Mouse (Mus musculus) hindbrain, embryonic 16.5 days (tissue): ENCODE data around the gene Asb2. TPM values are rescaled to one million over a fixed set of nuclear protein-coding genes. Genes with fewer than 3 reads are reported as not detected.

ENCODE experiments used
- ATAC-seq: fragments of 200-750 bp; cut with Nextera tagmentation; 2 replicates; pipeline ENCODE4 v1.8.0; 2017; ENCODE audit warnings: moderate TSS enrichment, moderate library complexity
- H3K27ac ChIP-seq: fragments of 300-500 bp; sonication (generic); 2 replicates; pipeline ENCODE4 v1.5.1; 2014; ENCODE audit warnings: low read depth, mild to moderate bottlenecking, control low read depth, low read length, moderate library complexity
- H3K27me3 ChIP-seq: fragments of 300-500 bp; sonication (generic); replicated peaks from 2 replicates; pipeline ENCODE4 v1.6.1; 2014; ENCODE audit warnings: low read length; ENCODE audit not compliant: control insufficient read depth, insufficient read depth
- H3K36me3 ChIP-seq: fragments of 300-500 bp; sonication (generic); 2 replicates; pipeline ENCODE4 v1.6.1; 2014; ENCODE audit warnings: mild to moderate bottlenecking, low read length, moderate library complexity, mixed read lengths; ENCODE audit not compliant: control insufficient read depth, insufficient read depth
- H3K4me1 ChIP-seq: fragments of 300-500 bp; sonication (generic); 2 replicates; pipeline ENCODE4 v1.6.1; 2014; ENCODE audit warnings: low read depth, low read length; ENCODE audit not compliant: control insufficient read depth, insufficient read depth
- H3K4me2 ChIP-seq: fragments of 300-500 bp; sonication (generic); 2 replicates; pipeline ENCODE4 v1.6.1; 2014; ENCODE audit warnings: mild to moderate bottlenecking, low read length, control low read depth, moderate library complexity
- H3K4me3 ChIP-seq: fragments of 300-500 bp; sonication (generic); 2 replicates; pipeline ENCODE4 v1.5.1; 2014; ENCODE audit warnings: mild to moderate bottlenecking, low read length, control low read depth, moderate library complexity
- H3K9ac ChIP-seq: fragments of 300-500 bp; sonication (generic); 2 replicates; pipeline ENCODE4 v1.6.1; 2014; ENCODE audit warnings: low read depth, mild to moderate bottlenecking, control low read depth, low read length, moderate library complexity
- H3K9me3 ChIP-seq: fragments of 300-500 bp; sonication (generic); 2 replicates; pipeline ENCODE4 v1.6.1; 2014; ENCODE audit warnings: mild to moderate bottlenecking, low read length, moderate library complexity; ENCODE audit not compliant: control insufficient read depth
- WGBS: fragments of 180-500 bp; shearing (Covaris S2); extraction: QIAGEN DNeasy Blood & Tissue Kit; methylation state at CpG from one replicate; pipeline ENCODE4 v1.1.7; 2014; 5-methylcytosine and 5-hydroxymethylcytosine counted together
- polyA plus RNA-seq: library from polyadenylated mRNA; unstranded; fragments of >200 nt; fragmentation: Nextera tagmentation; extraction: Ambion mirVana; gene quantifications from 2 replicates; pipeline ENCODE4 v1.2.1, GENCODE M21; 2015

The Asb2 gene
- polyA plus RNA-seq, 1 experiment from 2014 or later, result 1.4 TPM

DNA sequence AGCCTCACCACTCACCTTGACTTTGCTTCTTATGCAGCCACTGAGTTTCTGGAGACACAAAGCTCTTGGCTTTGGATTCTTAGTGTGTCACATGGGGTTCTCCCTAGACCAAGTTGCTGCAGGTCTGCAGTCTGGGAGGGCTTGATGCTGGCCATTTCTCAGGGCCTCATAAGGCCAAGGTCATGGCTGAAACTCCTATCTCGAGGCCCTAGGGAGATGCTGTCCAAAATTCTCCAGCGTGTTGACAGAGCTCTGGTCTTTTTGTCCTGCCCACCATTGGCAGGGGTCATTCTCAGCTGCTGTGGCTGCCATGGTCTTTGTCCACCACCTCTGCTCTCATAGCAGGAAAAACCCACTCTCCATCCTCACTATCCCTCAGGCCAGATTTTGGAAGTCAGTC lies 11.4 kb upstream of the Asb2 start:
- 77% methylated on average over 2 of the region's 2 CpGs for WGBS
- 0 out of 2 replicates have a peak, but pooled peaks cover 3% of the 10 kb centered on the region for H3K4me1 ChIP-seq
- no peaks in the 10 kb centered on the region for H3K36me3 ChIP-seq
- H3K27me3 ChIP-seq, result no peaks in the 10 kb centered on the region
- no peak overlapping the region for H3K27ac ChIP-seq
- no peak for ATAC-seq
- no peak overlapping the region for H3K9ac ChIP-seq
- no peak overlapping the region for H3K4me3 ChIP-seq
- no peak overlapping the region for H3K4me2 ChIP-seq
- no peaks in the 10 kb centered on the region for H3K9me3 ChIP-seq

DNA sequence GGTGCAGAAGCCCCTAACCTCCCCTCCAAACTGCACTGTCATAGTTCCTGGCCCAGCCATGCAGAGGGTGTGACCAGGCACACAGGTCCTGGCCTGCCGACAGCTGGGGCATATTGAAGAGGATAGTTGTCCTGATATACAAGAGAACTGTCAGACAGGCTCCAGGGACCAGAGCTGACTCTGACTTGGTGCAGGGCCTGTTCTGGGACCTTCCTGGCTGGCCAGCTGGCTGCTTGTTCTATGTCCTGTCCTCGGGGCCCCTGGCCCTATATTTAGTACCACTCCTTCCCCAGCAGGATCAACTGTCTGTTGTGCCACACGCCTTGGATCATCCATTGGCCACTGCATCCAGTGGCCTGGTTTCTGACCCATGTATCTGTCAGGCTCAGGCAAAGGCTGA lies 6.5 kb upstream of the Asb2 start:
- H3K4me2 ChIP-seq, result no peak overlapping the region
- no peaks in the 10 kb centered on the region for H3K27me3 ChIP-seq
- H3K4me1 ChIP-seq, result no peaks in the 10 kb centered on the region
- 83% methylated on average over 3 of the region's 3 CpGs for WGBS
- no peak overlapping the region for H3K27ac ChIP-seq
- H3K9me3 ChIP-seq, result no peaks in the 10 kb centered on the region
- H3K36me3 ChIP-seq, result no peaks in the 10 kb centered on the region
- no peak overlapping the region for H3K4me3 ChIP-seq
- no peak for ATAC-seq
- H3K9ac ChIP-seq, result no peak overlapping the region

DNA sequence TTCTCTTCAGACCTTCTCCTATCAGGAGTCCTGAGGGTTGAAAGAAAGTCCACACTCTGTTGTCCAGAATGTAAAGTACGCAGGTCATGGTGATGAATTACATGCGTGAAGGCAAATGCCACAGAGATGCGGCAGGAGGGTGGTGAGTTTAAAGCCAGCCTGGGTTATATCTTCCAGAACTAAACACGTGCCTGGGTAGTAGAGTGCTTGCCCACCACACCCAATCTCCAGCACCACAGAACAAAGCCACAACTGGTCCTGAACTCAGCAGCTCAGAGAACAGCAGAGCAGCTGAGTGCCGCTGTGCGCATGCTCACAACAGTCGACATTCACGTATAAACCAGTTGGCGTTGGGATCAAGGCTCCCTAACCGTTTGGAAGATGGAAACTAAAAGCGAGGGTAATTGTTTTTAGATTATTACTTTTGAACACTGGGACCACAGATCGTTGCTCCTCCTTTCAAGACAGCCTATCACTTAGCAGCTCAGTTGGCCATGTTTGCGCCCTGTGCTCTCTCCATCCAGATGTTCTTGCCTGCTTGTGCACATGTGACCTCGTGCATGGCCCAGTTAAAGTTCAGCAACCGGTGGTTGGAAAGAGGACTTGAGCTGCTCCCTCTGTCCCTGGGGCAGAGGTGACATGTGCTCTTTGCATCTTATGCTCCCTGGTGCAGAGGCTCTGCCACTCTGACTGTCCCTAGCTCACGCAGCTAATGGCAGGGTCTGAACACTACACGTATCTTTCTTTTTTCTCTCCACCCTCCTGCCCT lies 5.9 kb upstream of the Asb2 start:
- H3K27me3 ChIP-seq, result no peaks in the 10 kb centered on the region
- 87% methylated on average over 17 of the region's 17 CpGs for WGBS
- no peak for ATAC-seq

DNA sequence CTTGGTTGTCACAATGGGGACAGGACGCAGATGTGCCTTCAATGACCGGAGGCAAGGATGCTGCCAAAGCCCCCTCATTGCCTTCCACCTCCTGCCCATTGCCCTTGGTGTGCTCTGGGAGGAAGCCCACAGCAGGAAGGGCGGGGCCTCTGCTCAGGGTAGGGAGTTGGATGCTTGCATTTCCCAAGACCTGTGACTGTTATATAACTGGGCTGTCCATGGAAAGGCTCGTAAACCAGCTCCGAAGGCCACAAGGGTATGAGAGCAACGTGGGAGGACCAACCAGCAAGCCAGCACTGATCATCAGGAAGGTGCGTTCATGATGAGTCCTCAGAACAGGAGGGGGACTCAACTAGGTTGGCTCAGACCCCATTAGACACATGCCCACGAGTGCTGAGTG lies 5.0 kb upstream of the Asb2 start:
- 92% methylated on average over 8 of the region's 8 CpGs for WGBS
- Histone ChIP-seq H3K4me2 (no peak overlapping the region), H3K4me1 (no peaks in the 10 kb centered on the region), H3K4me3 (no peak overlapping the region), H3K36me3 (no peaks in the 10 kb centered on the region), H3K9ac (no peak overlapping the region), H3K27ac (no peak overlapping the region), H3K9me3 (no peaks in the 10 kb centered on the region), H3K27me3 (no peaks in the 10 kb centered on the region)
- no peak for ATAC-seq

More for the DNA sequence above, 5.9 kb upstream of the Asb2 start:
- Histone ChIP-seq H3K36me3 (no peaks in the 10 kb centered on the region), H3K9ac (no peak overlapping the region), H3K4me2 (no peak overlapping the region), H3K9me3 (no peaks in the 10 kb centered on the region), H3K4me1 (no peaks in the 10 kb centered on the region), H3K4me3 (no peak overlapping the region), H3K27ac (no peak overlapping the region)

DNA sequence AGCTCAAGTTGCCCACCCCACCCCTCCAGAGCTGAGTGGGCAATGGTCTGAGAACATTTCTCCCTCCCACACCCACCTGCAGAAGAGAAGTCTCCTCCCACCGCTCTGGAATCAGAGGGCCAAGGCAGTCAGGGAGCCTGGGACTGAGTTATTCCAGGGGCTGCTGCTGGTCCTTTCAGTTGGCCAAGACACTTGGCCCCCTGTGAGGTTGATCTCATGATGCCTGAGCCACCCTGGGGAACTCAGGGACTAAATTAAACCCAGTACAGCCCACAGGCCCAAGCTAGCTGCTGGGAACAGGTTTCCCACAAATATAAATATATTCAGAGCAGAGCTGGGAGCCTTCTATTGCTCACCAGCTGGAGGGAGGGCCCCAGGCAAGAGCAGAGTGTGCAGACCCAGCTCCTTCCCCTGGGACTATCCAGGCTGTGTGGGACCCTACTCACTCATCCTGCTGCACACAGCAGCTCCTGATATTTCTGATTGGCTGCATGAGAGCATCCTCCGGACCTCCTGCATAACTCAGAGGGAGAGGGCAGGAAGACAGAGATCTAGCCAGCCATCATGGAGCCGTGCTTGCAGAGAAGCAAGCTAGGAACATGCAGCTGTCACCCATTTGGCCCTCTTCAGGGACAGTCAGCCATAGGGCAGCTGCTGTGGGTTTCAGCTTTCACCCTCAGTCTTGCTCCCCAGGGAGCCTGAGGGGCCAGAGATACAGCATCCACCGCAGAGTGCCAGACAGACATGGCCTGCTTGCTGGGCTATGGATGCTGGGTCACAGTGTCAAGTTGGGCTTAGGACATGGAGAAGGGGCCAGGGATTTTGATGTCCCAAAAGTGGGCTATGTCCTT lies 3.4 kb upstream of the Asb2 start:
- Histone ChIP-seq H3K9ac (no peak overlapping the region), H3K36me3 (no peaks in the 10 kb centered on the region), H3K27ac (no peak overlapping the region), H3K9me3 (no peaks in the 10 kb centered on the region), H3K4me2 (no peak overlapping the region), H3K4me3 (no peak overlapping the region), H3K4me1 (no peaks in the 10 kb centered on the region), H3K27me3 (no peaks in the 10 kb centered on the region)
- 0 out of 2 replicates have a peak, but pooled peaks have one; percentile 2 for ATAC-seq
- 74% methylated on average over 4 of the region's 4 CpGs for WGBS

DNA sequence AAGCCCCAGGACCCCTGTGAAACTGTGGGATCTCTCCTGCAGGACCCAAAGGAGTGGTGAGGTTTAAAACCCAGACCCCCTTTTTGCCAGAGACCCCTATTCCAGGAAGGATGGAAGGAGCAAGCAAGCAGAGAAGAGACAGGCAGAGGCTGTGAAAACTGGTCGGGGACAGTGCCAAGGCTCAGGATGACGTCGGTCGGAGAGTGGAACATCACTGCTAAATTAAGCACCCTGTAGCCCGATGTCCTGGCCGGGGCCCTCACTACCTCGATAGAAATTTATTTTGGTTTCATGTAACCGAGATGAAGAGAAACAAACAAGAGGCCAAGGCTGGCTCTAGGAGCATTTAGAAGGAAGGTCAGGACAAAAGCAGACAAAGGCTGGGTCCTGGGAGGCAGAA lies 2.4 kb upstream of the Asb2 start:
- H3K4me2 ChIP-seq, result no peak overlapping the region
- no peaks in the 10 kb centered on the region for H3K36me3 ChIP-seq
- no peak overlapping the region for H3K27ac ChIP-seq
- peaks cover 3% of the 10 kb centered on the region; the same call in 1 of the 2 replicates for H3K4me1 ChIP-seq
- H3K9ac ChIP-seq, result no peak overlapping the region
- no peak for ATAC-seq
- no peaks in the 10 kb centered on the region for H3K9me3 ChIP-seq
- no peaks in the 10 kb centered on the region for H3K27me3 ChIP-seq
- no peak overlapping the region for H3K4me3 ChIP-seq
- WGBS, result 68% methylated on average over 8 of the region's 8 CpGs

DNA sequence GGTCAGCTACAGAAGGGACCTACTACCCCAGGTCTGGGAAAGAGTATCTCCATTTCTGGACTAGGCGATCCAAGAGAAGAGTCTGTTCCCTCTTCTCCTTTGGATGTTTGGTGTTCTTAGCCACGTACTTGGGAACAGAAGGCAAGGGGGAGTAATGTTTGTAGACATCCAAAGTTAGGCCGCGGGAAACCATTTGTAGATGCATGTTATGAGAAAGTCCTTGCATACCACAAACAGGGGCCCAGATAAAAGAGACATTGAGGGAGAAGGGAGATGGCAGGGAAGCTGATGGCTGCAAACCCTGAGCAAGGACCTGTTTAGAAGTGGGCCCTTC lies 581 bp upstream of the Asb2 start:
- Histone ChIP-seq H3K9me3 (no peaks in the 10 kb centered on the region), H3K4me1 (peaks cover 3% of the 10 kb centered on the region; the same call in 1 of the 2 replicates), H3K9ac (no peak overlapping the region), H3K36me3 (no peaks in the 10 kb centered on the region), H3K4me3 (no peak overlapping the region), H3K4me2 (no peak overlapping the region), H3K27ac (no peak overlapping the region), H3K27me3 (no peaks in the 10 kb centered on the region)
- 89% methylated on average over 4 of the region's 4 CpGs for WGBS
- no peak for ATAC-seq

DNA sequence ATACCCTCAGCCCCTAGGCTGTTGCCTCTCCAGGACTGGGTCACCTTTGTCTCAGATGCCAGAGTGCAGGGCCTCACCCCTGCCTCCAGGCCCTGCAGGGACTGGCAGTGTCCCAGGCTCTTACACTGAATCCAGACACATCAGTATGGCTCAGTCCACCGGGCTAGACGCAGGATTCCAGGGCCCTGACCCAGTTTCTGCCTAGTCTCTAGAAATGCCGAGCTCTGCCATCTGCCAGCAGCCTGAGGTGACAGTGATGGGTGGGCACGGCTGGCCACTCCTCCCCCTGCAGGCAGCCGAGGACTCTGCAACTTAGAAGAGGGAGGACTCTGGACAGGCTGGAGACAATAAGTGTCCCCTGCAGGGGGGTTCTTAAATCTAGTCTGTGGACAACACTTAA lies 2.3 kb downstream of the Asb2 start:
- no peak overlapping the region for H3K4me2 ChIP-seq
- no peaks in the 10 kb centered on the region for H3K36me3 ChIP-seq
- H3K9ac ChIP-seq, result no peak overlapping the region
- WGBS, result 7% methylated on average over 5 of the region's 5 CpGs
- peaks cover 3% of the 10 kb centered on the region; the same call in 1 of the 2 replicates for H3K4me1 ChIP-seq
- H3K27me3 ChIP-seq, result no peaks in the 10 kb centered on the region
- no peaks in the 10 kb centered on the region for H3K9me3 ChIP-seq
- H3K4me3 ChIP-seq, result no peak overlapping the region
- peak; percentile 78 for ATAC-seq
- H3K27ac ChIP-seq, result no peak overlapping the region

DNA sequence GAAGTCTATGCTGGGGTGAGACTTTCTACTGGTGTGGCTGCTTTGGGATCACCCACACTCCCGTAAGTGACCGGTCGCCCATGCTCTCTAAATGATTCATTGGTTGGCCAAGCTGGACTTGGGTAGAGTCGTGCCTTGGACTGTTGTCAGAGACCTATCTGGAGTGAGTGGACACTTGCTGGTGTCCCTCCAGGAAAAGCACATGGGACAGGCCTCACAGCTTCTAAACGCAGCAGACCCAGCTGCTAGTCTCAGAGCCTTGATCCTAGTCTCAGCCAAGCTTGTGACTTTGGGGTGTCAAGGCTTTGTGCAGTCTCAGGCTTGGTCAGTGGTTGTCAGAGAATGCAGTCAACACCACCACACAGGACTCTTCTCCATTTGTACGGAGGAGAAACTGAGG lies 3.1 kb downstream of the Asb2 start:
- no peak for ATAC-seq
- no peak overlapping the region for H3K4me2 ChIP-seq
- H3K27ac ChIP-seq, result no peak overlapping the region
- H3K9ac ChIP-seq, result no peak overlapping the region
- H3K9me3 ChIP-seq, result no peaks in the 10 kb centered on the region
- peaks cover 3% of the 10 kb centered on the region; the same call in 1 of the 2 replicates for H3K4me1 ChIP-seq
- no peak overlapping the region for H3K4me3 ChIP-seq
- H3K27me3 ChIP-seq, result no peaks in the 10 kb centered on the region
- no peaks in the 10 kb centered on the region for H3K36me3 ChIP-seq
- 95% methylated on average over 6 of the region's 6 CpGs for WGBS
